Mouse (Mus musculus): ENCODE results near the gene Rps18.
"Not testable (repeated sequence)": the region's sequence is repeated elsewhere in the genome, so short reads cannot be mapped to it uniquely, and the experiment has no call there.

DNA sequence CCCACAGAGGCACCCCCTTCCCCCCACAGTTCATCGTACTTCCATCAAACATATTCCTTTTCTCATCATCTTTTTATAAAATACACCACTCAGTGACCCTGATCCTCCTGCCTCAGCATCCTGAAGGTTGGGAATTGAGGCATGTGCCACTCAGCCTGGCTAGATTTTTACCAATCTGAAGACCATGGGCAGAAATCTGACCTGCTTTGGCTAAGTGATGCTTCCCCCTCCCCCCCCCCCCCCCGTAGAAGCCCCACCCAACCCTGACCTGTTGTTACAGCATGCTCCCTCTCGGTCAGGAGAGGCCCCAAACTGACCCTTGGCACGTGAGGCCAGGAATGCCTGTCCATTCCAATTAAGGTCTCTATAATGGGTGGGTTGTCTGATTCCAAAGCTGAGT lies 51.0 kb downstream of the Rps18 start, which contains the start of gene Platr17:
- TF ChIP-seq POLR2A (IDR thresholded peaks at IDR 0.05; ENCODE audit: control insufficient read depth, low read depth, low read length); CTCF (IDR thresholded peaks at IDR 0.05; ENCODE audit: control insufficient read depth, insufficient read depth, insufficient replicate concordance, low read depth, low read length): not testable (repeated sequence)

All from testis, adult 2 months (tissue).